Mouse (Mus musculus): ENCODE results near the gene Psen2. TPM values are rescaled to one million over a fixed set of nuclear protein-coding genes. Genes with fewer than 3 reads are reported as not detected.

The Psen2 gene
- polyA plus RNA-seq, 1 experiment from 2014 or later = 4.4 TPM

- Histone ChIP-seq H3K4me3 (ENCODE audit: low read depth, low read length) (no peak overlapping the region), H3K9ac (ENCODE audit: low read depth, low read length) (no peak overlapping the region), H3K4me2 (replicated peaks; ENCODE audit: low read depth, low read length) (no peak overlapping the region), H3K36me3 (ENCODE audit: control insufficient read depth, insufficient read depth, low read length) (no peaks in the 10 kb centered on the region), H3K4me1 (replicated peaks; ENCODE audit: control insufficient read depth, insufficient read depth, low read length) (no peaks in the 10 kb centered on the region), H3K27ac (ENCODE audit: low read depth, low read length) (no peak overlapping the region), H3K9me3 (ENCODE audit: control insufficient read depth, low read length) (no peaks in the 10 kb centered on the region), H3K27me3 (ENCODE audit: control insufficient read depth, insufficient read depth, low read length) (no peaks in the 10 kb centered on the region)
- ATAC-seq (ENCODE audit: low FRiP score) (no peak), DNase-seq (ENCODE audit: low spot score) (no peak)
- WGBS = 89% methylated on average over 6 of the region's 6 CpGs
Measured at GRCm38 (mm10) chr1:180183525-180184159, 79.6 kb downstream of the Psen2 start.

- H3K27ac ChIP-seq (ENCODE audit: low read depth, low read length) = no peak overlapping the region
- no peaks in the 10 kb centered on the region for H3K9me3 ChIP-seq (ENCODE audit: control insufficient read depth, low read length)
- no peak overlapping the region for H3K4me2 ChIP-seq (replicated peaks; ENCODE audit: low read depth, low read length)
- H3K4me1 ChIP-seq (replicated peaks; ENCODE audit: control insufficient read depth, insufficient read depth, low read length) = no peaks in the 10 kb centered on the region
- no peak overlapping the region for H3K4me3 ChIP-seq (ENCODE audit: low read depth, low read length)
- 74% methylated on average over 3 of the region's 3 CpGs for WGBS
- no peak overlapping the region for H3K9ac ChIP-seq (ENCODE audit: low read depth, low read length)
- ATAC-seq (ENCODE audit: low FRiP score) (no peak), DNase-seq (ENCODE audit: low spot score) (no peak)
- no peaks in the 10 kb centered on the region for H3K27me3 ChIP-seq (ENCODE audit: control insufficient read depth, insufficient read depth, low read length)
- no peaks in the 10 kb centered on the region for H3K36me3 ChIP-seq (ENCODE audit: control insufficient read depth, insufficient read depth, low read length)
Measured at GRCm38 (mm10) chr1:180182731-180183130, 80.5 kb downstream of the Psen2 start.

- Histone ChIP-seq H3K4me1 (replicated peaks; ENCODE audit: control insufficient read depth, insufficient read depth, low read length) (no peaks in the 10 kb centered on the region), H3K4me2 (replicated peaks; ENCODE audit: low read depth, low read length) (no peak overlapping the region), H3K27ac (ENCODE audit: low read depth, low read length) (no peak overlapping the region), H3K9ac (ENCODE audit: low read depth, low read length) (no peak overlapping the region), H3K9me3 (ENCODE audit: control insufficient read depth, low read length) (no peaks in the 10 kb centered on the region), H3K4me3 (ENCODE audit: low read depth, low read length) (no peak overlapping the region), H3K27me3 (ENCODE audit: control insufficient read depth, insufficient read depth, low read length) (no peaks in the 10 kb centered on the region), H3K36me3 (ENCODE audit: control insufficient read depth, insufficient read depth, low read length) (no peaks in the 10 kb centered on the region)
- DNase-seq (ENCODE audit: low spot score) (no peak), ATAC-seq (ENCODE audit: low FRiP score) (no peak)
- 84% methylated on average over 9 of the region's 9 CpGs for WGBS
Measured at GRCm38 (mm10) chr1:180181966-180182319, 81.3 kb downstream of the Psen2 start.

GRCm38 (mm10) chr1:180181304-180181965, 81.8 kb downstream of the Psen2 start:
- no peaks in the 10 kb centered on the region for H3K4me1 ChIP-seq (replicated peaks; ENCODE audit: control insufficient read depth, insufficient read depth, low read length)
- H3K27me3 ChIP-seq (ENCODE audit: control insufficient read depth, insufficient read depth, low read length) = no peaks in the 10 kb centered on the region
- H3K4me3 ChIP-seq (ENCODE audit: low read depth, low read length) = no peak overlapping the region
- no peak overlapping the region for H3K27ac ChIP-seq (ENCODE audit: low read depth, low read length)
- H3K9ac ChIP-seq (ENCODE audit: low read depth, low read length) = no peak overlapping the region
- DNase-seq (ENCODE audit: low spot score) (no peak), ATAC-seq (ENCODE audit: low FRiP score) (no peak)
- WGBS = 91% methylated on average over 7 of the region's 7 CpGs
- H3K4me2 ChIP-seq (replicated peaks; ENCODE audit: low read depth, low read length) = no peak overlapping the region
- H3K9me3 ChIP-seq (ENCODE audit: control insufficient read depth, low read length) = no peaks in the 10 kb centered on the region
- H3K36me3 ChIP-seq (ENCODE audit: control insufficient read depth, insufficient read depth, low read length) = no peaks in the 10 kb centered on the region

- Histone ChIP-seq H3K9me3 (ENCODE audit: control insufficient read depth, low read length) (no peaks in the 10 kb centered on the region), H3K4me3 (ENCODE audit: low read depth, low read length) (no peak overlapping the region), H3K9ac (ENCODE audit: low read depth, low read length) (no peak overlapping the region), H3K27ac (ENCODE audit: low read depth, low read length) (no peak overlapping the region), H3K27me3 (ENCODE audit: control insufficient read depth, insufficient read depth, low read length) (no peaks in the 10 kb centered on the region), H3K4me1 (replicated peaks; ENCODE audit: control insufficient read depth, insufficient read depth, low read length) (no peaks in the 10 kb centered on the region), H3K36me3 (ENCODE audit: control insufficient read depth, insufficient read depth, low read length) (no peaks in the 10 kb centered on the region), H3K4me2 (replicated peaks; ENCODE audit: low read depth, low read length) (no peak overlapping the region)
- no peak for ATAC-seq (ENCODE audit: low FRiP score)
- WGBS = 94% methylated on average over 2 of the region's 2 CpGs
- DNase-seq (ENCODE audit: low spot score) = no peak
Measured at GRCm38 (mm10) chr1:180179840-180180239, 83.4 kb downstream of the Psen2 start.

- no peaks in the 10 kb centered on the region for H3K4me1 ChIP-seq (replicated peaks; ENCODE audit: control insufficient read depth, insufficient read depth, low read length)
- 95% methylated on average over 4 of the region's 4 CpGs for WGBS
Measured at GRCm38 (mm10) chr1:180179100-180179499, 84.1 kb downstream of the Psen2 start.

GRCm38 (mm10) chr1:180178340-180178739, 84.9 kb downstream of the Psen2 start:
- Histone ChIP-seq H3K9me3 (ENCODE audit: control insufficient read depth, low read length) (no peaks in the 10 kb centered on the region), H3K4me1 (replicated peaks; ENCODE audit: control insufficient read depth, insufficient read depth, low read length) (no peaks in the 10 kb centered on the region), H3K4me2 (replicated peaks; ENCODE audit: low read depth, low read length) (no peak overlapping the region), H3K27me3 (ENCODE audit: control insufficient read depth, insufficient read depth, low read length) (no peaks in the 10 kb centered on the region), H3K9ac (ENCODE audit: low read depth, low read length) (no peak overlapping the region), H3K4me3 (ENCODE audit: low read depth, low read length) (no peak overlapping the region), H3K27ac (ENCODE audit: low read depth, low read length) (no peak overlapping the region), H3K36me3 (ENCODE audit: control insufficient read depth, insufficient read depth, low read length) (no peaks in the 10 kb centered on the region)
- DNase-seq (ENCODE audit: low spot score) (no peak), ATAC-seq (ENCODE audit: low FRiP score) (no peak)
- WGBS = 95% methylated on average over 9 of the region's 9 CpGs

More at GRCm38 (mm10) chr1:180179100-180179499, 84.1 kb downstream of the Psen2 start:
- Histone ChIP-seq H3K4me3 (ENCODE audit: low read depth, low read length) (no peak overlapping the region), H3K9ac (ENCODE audit: low read depth, low read length) (no peak overlapping the region), H3K27ac (ENCODE audit: low read depth, low read length) (no peak overlapping the region), H3K27me3 (ENCODE audit: control insufficient read depth, insufficient read depth, low read length) (no peaks in the 10 kb centered on the region), H3K36me3 (ENCODE audit: control insufficient read depth, insufficient read depth, low read length) (no peaks in the 10 kb centered on the region), H3K4me2 (replicated peaks; ENCODE audit: low read depth, low read length) (no peak overlapping the region), H3K9me3 (ENCODE audit: control insufficient read depth, low read length) (no peaks in the 10 kb centered on the region)
- no peak for ATAC-seq (ENCODE audit: low FRiP score)
- DNase-seq (ENCODE audit: low spot score) = no peak

Other genes starting within 250 kb of the Psen2 start
- 1.7 and 2.3 TPM in 2 replicates for gene Coq8a, start 63.8 kb downstream of the Psen2 start, polyA plus RNA-seq (2014; fragmentation: Nextera tagmentation; extraction: Ambion mirVana)
- gene Itpkb, start 67.0 kb upstream of the Psen2 start, polyA plus RNA-seq (2014; fragmentation: Nextera tagmentation; extraction: Ambion mirVana) = 2.9 and 4.3 TPM in 2 replicates
- gene Stum, start 220.1 kb upstream of the Psen2 start, polyA plus RNA-seq (2014; fragmentation: Nextera tagmentation; extraction: Ambion mirVana) = 0.85 and 1.0 TPM in 2 replicates